Mouse (Mus musculus) kidney, adult 9 months (tissue): ENCODE measurements around the gene Mertk.

ENCODE experiments used
- DNase-seq: peaks from one replicate; pipeline ENCODE4 v3.0.0; 2022

Gene Mertk

DNA sequence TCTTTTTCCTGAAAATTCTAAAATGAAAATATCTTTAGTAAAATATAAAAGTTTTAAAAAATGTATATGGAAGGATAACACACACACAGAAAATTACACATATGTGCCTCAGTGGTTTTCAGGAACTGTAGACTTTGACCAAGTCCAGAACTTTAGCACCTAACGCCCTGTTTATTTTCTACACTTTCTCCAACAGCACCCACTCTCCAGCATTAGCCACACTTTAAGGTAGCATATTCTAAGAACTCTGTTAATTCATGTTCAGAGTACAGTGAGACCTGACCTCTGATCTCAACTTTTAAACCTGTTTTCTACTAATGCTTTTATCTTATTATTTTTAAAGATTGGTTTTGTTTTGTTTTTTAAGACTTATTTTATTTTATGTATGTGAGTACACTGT, 129.0 kb downstream of the Mertk start:
- no peak for DNase-seq

DNA sequence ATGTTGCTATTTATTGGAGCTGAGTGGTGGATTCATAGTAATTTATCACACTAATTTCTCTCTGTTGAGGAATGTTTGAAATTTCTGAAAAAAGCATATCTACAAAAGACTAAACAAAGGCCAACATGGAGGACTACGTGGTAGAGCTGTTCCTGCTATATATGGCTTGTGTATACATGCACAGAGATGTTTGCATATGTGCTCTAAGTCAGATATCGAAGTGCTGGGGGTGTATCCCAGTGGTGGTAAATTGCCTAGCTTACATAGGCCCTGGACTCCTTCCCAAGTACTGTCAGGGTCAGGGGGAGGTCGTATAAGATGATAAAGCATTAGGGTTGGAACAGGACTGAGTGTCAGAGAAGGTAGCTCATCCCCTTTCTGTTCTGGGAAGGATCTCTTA, 133.9 kb downstream of the Mertk start:
- DNase-seq, result no peak

- DNase-seq, result no peak
These were observed 134.3 kb downstream of the Mertk start for GRCm38 (mm10) chr2:128833035-128833434.

- no peak for DNase-seq
These were observed 134.7 kb downstream of the Mertk start for GRCm38 (mm10) chr2:128833435-128833834.

GRCm38 (mm10) chr2:128837531-128837930, 138.8 kb downstream of the Mertk start:
- DNase-seq, result no peak

GRCm38 (mm10) chr2:128838611-128839010, 139.9 kb downstream of the Mertk start:
- no peak for DNase-seq

GRCm38 (mm10) chr2:128839501-128839900, 140.7 kb downstream of the Mertk start:
- DNase-seq, result no peak

DNA sequence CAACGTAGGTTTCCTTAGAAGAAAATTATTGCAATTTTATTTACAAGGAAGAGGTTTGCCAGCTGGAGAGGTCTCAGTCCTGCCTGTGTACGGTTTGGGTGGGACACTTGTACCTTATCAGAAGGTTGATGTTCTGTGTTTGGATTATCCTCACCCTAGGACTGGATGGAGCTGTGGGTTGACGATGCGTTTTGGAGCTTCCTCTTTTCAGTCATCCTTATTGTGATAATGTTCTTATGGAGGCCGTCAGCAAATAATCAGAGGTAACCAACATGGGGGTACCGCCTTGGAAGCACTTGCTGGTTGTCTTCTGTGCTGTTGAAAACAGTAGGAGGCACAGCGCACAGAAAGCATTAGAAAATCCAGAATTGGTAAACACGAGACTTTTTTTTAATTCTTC, 143.7 kb downstream of the Mertk start:
- no peak for DNase-seq

GRCm38 (mm10) chr2:128850036-128850435, 151.3 kb downstream of the Mertk start:
- no peak for DNase-seq
